In the genomic region with DNA sequence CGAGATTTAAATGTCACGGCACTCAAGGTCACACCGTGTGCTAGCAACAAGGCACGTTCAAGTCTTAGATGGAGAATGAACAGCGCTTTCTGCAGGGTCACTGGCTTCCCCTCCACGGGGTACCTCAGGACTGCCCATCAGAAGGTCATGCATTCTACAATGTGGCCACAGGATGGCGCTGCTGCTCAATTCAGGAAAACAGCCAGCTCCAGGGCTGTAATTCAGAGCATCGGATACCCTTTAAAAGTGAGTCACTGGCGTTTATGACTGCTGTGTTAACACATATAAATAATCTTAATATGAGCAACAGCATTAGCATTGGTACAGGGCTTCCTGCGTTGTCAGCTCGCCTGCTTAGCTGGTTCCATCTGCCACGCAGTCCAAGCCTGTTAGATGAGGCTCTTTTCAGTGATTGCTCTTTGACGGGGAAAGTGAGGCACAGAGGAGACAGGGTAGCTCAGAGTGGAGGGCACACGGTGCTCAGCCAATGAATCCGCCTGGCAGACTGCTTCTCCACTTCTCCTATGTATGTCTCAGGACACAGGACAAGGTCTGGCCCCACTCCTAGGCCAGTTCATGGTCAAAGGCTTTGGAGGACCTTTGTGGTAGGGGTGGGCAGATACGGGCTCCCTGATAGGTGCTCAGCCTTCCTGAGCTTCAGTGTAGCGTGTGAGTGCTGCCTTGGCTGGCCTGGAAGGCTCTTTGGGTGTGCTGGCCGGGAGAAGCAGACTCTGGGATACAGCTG, we compare ENCODE assay signal across 8 mouse cellular contexts. TPM values are rescaled to one million over a fixed set of nuclear protein-coding genes. Genes with fewer than 3 reads are reported as not detected.
A peak's percentile ranks its signal among the peaks of the same experiment; 100 is the strongest.
DNase-seq lines count a peak whose midpoint lies in the region; ATAC-seq lines count a peak whose summit lies in the region.

No protein-coding gene starts in this region.

- H3K9me3 ChIP-seq in hindbrain, embryonic 12.5 days (replicated peaks): no peaks in the 10 kb centered on the region
- no peaks in the 10 kb centered on the region for H3K9me3 ChIP-seq in limb, embryonic 10.5 days (replicated peaks)
- H3K9me3 ChIP-seq in neural tube, embryonic 15.5 days (replicated peaks): no peaks in the 10 kb centered on the region

- ATAC-seq in hindbrain, embryonic 12.5 days (ENCODE audit: low FRiP score): peak; percentile 60
- ATAC-seq in neural tube, embryonic 15.5 days (ENCODE audit: low FRiP score): peak; percentile 53

- H3K27me3 ChIP-seq in hindbrain, embryonic 12.5 days: peaks cover 22% of the 10 kb centered on the region
- no peaks in the 10 kb centered on the region for H3K27me3 ChIP-seq in limb, embryonic 10.5 days (ENCODE audit: low read depth, poor library complexity, severe bottlenecking)
- H3K27me3 ChIP-seq in neural tube, embryonic 15.5 days (replicated peaks): peaks cover 10% of the 10 kb centered on the region; the same call in 1 of the 2 replicates

- peak; percentile 49 for DNase-seq in ovary, postnatal 36 days (ENCODE audit: low spot score)
- DNase-seq in ovary, postnatal 10 days (ENCODE audit: low spot score): no peak
- peak; percentile 89 for DNase-seq in adrenal gland, postnatal 14 days
- peak; percentile 69 for DNase-seq in embryo, embryonic 11 days
- peak; percentile 76 for DNase-seq in limb, embryonic 10.5 days (ENCODE audit: low spot score)
- peak; percentile 78 for DNase-seq in thymus, postnatal 4 days

- 26% methylated on average over 18 of the region's 18 CpGs for WGBS in hindbrain, embryonic 12.5 days
- 32% methylated on average over 18 of the region's 18 CpGs for WGBS in limb, embryonic 10.5 days
- 21% methylated on average over 18 of the region's 18 CpGs for WGBS in neural tube, embryonic 15.5 days

- no peak overlapping the region for H3K9ac ChIP-seq in hindbrain, embryonic 12.5 days
- H3K9ac ChIP-seq in neural tube, embryonic 15.5 days (replicated peaks): no peak overlapping the region

- no peak overlapping the region for H3K27ac ChIP-seq in hindbrain, embryonic 12.5 days
- no peak overlapping the region for H3K27ac ChIP-seq in limb, embryonic 10.5 days
- H3K27ac ChIP-seq in neural tube, embryonic 15.5 days (replicated peaks): no peak overlapping the region

- H3K4me2 ChIP-seq in hindbrain, embryonic 12.5 days (replicated peaks): no peak overlapping the region
- peak overlapping the region; percentile 20; the same call in 1 of the 2 replicates for H3K4me2 ChIP-seq in neural tube, embryonic 15.5 days

- no peaks in the 10 kb centered on the region for H3K36me3 ChIP-seq in hindbrain, embryonic 12.5 days
- H3K36me3 ChIP-seq in limb, embryonic 10.5 days: no peaks in the 10 kb centered on the region
- no peaks in the 10 kb centered on the region for H3K36me3 ChIP-seq in neural tube, embryonic 15.5 days

- no peaks in the 10 kb centered on the region; the same call in 1 of the 2 replicates for H3K4me1 ChIP-seq in hindbrain, embryonic 12.5 days
- H3K4me1 ChIP-seq in limb, embryonic 10.5 days: no peaks in the 10 kb centered on the region
- peaks cover 8% of the 10 kb centered on the region for H3K4me1 ChIP-seq in neural tube, embryonic 15.5 days

- no peak overlapping the region for H3K4me3 ChIP-seq in hindbrain, embryonic 12.5 days
- no peak overlapping the region for H3K4me3 ChIP-seq in limb, embryonic 10.5 days
- H3K4me3 ChIP-seq in neural tube, embryonic 15.5 days (replicated peaks): no peak overlapping the region

RNA-seq across cellular contexts. Expression of a gene that starts 11.8 kb away (rescaled TPM):
- 152 and 167 TPM in 2 replicates for total RNA-seq in adrenal gland, postnatal 14 days (2021)
- 194 and 202 TPM in 2 replicates for polyA plus RNA-seq in hindbrain, embryonic 12.5 days (2016; fragmentation: Nextera tagmentation; extraction: Ambion mirVana)
- 260 and 285 TPM in 2 replicates for polyA plus RNA-seq in limb, embryonic 10.5 days (2016; fragmentation: Nextera tagmentation; extraction: Ambion mirVana)
- 156 and 166 TPM in 2 replicates for polyA plus RNA-seq in neural tube, embryonic 15.5 days (2015; fragmentation: Nextera tagmentation; extraction: Ambion mirVana)

RNA-seq across cellular contexts. Expression of a gene that starts 25.8 kb away (rescaled TPM):
- total RNA-seq in adrenal gland, postnatal 14 days (2021): 3.3 and 4.4 TPM in 2 replicates
- polyA plus RNA-seq in hindbrain, embryonic 12.5 days (2016; fragmentation: Nextera tagmentation; extraction: Ambion mirVana): 4.9 and 5.6 TPM in 2 replicates
- polyA plus RNA-seq in limb, embryonic 10.5 days (2016; fragmentation: Nextera tagmentation; extraction: Ambion mirVana): 7.3 and 7.7 TPM in 2 replicates
- polyA plus RNA-seq in neural tube, embryonic 15.5 days (2015; fragmentation: Nextera tagmentation; extraction: Ambion mirVana): 8.4 and 9.3 TPM in 2 replicates

RNA-seq across cellular contexts. Expression of a gene that starts 53.6 kb away (rescaled TPM):
- total RNA-seq in adrenal gland, postnatal 14 days (2021): 430 and 443 TPM in 2 replicates
- 191 and 206 TPM in 2 replicates for polyA plus RNA-seq in hindbrain, embryonic 12.5 days (2016; fragmentation: Nextera tagmentation; extraction: Ambion mirVana)
- polyA plus RNA-seq in limb, embryonic 10.5 days (2016; fragmentation: Nextera tagmentation; extraction: Ambion mirVana): 287 and 339 TPM in 2 replicates
- 193 and 217 TPM in 2 replicates for polyA plus RNA-seq in neural tube, embryonic 15.5 days (2015; fragmentation: Nextera tagmentation; extraction: Ambion mirVana)
